Mouse (Mus musculus): ENCODE data around the gene Cadm4.
A peak's percentile ranks its signal among the peaks of the same experiment; 100 is the strongest.

Cadm4 gene

GRCm38 (mm10) chr7:24531211-24531971, 49.6 kb downstream of the Cadm4 start:
- DNase-seq (ENCODE audit: low spot score) = peak; percentile 57

- no peak for DNase-seq (ENCODE audit: low spot score)
These were observed 51.3 kb downstream of the Cadm4 start for GRCm38 (mm10) chr7:24533031-24533571.

GRCm38 (mm10) chr7:24533806-24534205, 52.0 kb downstream of the Cadm4 start:
- no peak for DNase-seq (ENCODE audit: low spot score)

- no peak for DNase-seq (ENCODE audit: low spot score)
These were observed 52.5 kb downstream of the Cadm4 start for GRCm38 (mm10) chr7:24534301-24534700.

- no peak for DNase-seq (ENCODE audit: low spot score)
These were observed 55.3 kb downstream of the Cadm4 start for GRCm38 (mm10) chr7:24537081-24537480.

GRCm38 (mm10) chr7:24537591-24537990, 55.8 kb downstream of the Cadm4 start:
- no peak for DNase-seq (ENCODE audit: low spot score)

GRCm38 (mm10) chr7:24538154-24538553, 56.3 kb downstream of the Cadm4 start:
- DNase-seq (ENCODE audit: low spot score) = no peak

GRCm38 (mm10) chr7:24538701-24539100, 56.9 kb downstream of the Cadm4 start:
- DNase-seq (ENCODE audit: low spot score) = no peak

GRCm38 (mm10) chr7:24539686-24540085, 57.9 kb downstream of the Cadm4 start:
- DNase-seq (ENCODE audit: low spot score) = no peak

GRCm38 (mm10) chr7:24544506-24544905, 62.7 kb downstream of the Cadm4 start:
- no peak for DNase-seq (ENCODE audit: low spot score)

- peak; percentile 30 for DNase-seq (ENCODE audit: low spot score)
These were observed 64.3 kb downstream of the Cadm4 start, which contains the start of the genes Pinlyp and Xrcc1 for GRCm38 (mm10) chr7:24546068-24546614. Gene Pinlyp, minus strand, starts transcription at chr7:24546118. Gene Xrcc1, plus strand, starts transcription at chr7:24546289.

GRCm38 (mm10) chr7:24546634-24547389, 65.0 kb downstream of the Cadm4 start:
- DNase-seq (ENCODE audit: low spot score) = peak; percentile 99

- DNase-seq (ENCODE audit: low spot score) = no peak
These were observed 65.8 kb downstream of the Cadm4 start for GRCm38 (mm10) chr7:24547534-24548036.

GRCm38 (mm10) chr7:24551985-24552759, 70.3 kb downstream of the Cadm4 start:
- DNase-seq (ENCODE audit: low spot score) = no peak
